Mouse (Mus musculus) liver, postnatal 0 days (tissue): ENCODE results near the gene Wnt3. TPM values are rescaled to one million over a fixed set of nuclear protein-coding genes. Genes with fewer than 3 reads are reported as not detected.
A peak's percentile ranks its signal among the peaks of the same experiment; 100 is the strongest.

ENCODE experiments used
- ATAC-seq: fragments of 200-750 bp; cut with Nextera tagmentation; 2 replicates; pipeline ENCODE4 v1.8.0; 2017; ENCODE audit warnings: mild to moderate bottlenecking, moderate library complexity
- DNase-seq: peaks from one replicate; pipeline ENCODE4 v3.0.0-alpha.2; 2016
- H3K27ac ChIP-seq: fragments of 300-500 bp; sonication (generic); 2 replicates; pipeline ENCODE4 v1.5.1; 2014; ENCODE audit warnings: antibody characterized with exemption, moderate library complexity, mild to moderate bottlenecking, low read depth
- H3K27me3 ChIP-seq: fragments of 300-500 bp; sonication (generic); 2 replicates; pipeline ENCODE4 v1.6.1; 2014; ENCODE audit warnings: low read length, control low read depth, mixed read lengths; ENCODE audit not compliant: insufficient read depth
- H3K36me3 ChIP-seq: fragments of 300-500 bp; sonication (generic); replicated peaks from 2 replicates; pipeline ENCODE4 v1.6.1; 2014; ENCODE audit warnings: mild to moderate bottlenecking, control low read depth, low read length, moderate library complexity, mixed read lengths; ENCODE audit not compliant: insufficient read depth
- H3K4me1 ChIP-seq: fragments of 300-500 bp; sonication (generic); 2 replicates; pipeline ENCODE4 v1.6.1; 2014; ENCODE audit warnings: antibody characterized with exemption, mild to moderate bottlenecking, control low read depth; ENCODE audit not compliant: insufficient read depth
- H3K4me2 ChIP-seq: fragments of 300-500 bp; sonication (generic); 2 replicates; pipeline ENCODE4 v1.6.1; 2014; ENCODE audit warnings: low read depth, mild to moderate bottlenecking, low read length, moderate library complexity, mixed read lengths
- H3K4me3 ChIP-seq: fragments of 300-500 bp; sonication (generic); 2 replicates; pipeline ENCODE4 v1.5.1; 2014; ENCODE audit warnings: low read depth, low read length
- H3K9ac ChIP-seq: fragments of 300-500 bp; sonication (generic); replicated peaks from 2 replicates; pipeline ENCODE4 v1.6.1; 2014; ENCODE audit warnings: mild to moderate bottlenecking, moderate library complexity
- H3K9me3 ChIP-seq: fragments of 300-500 bp; sonication (generic); 2 replicates; pipeline ENCODE4 v1.6.1; 2016; ENCODE audit warnings: mild to moderate bottlenecking, control low read depth, low read length, mixed read lengths
- CTCF ChIP-seq: sonication (generic); IDR thresholded peaks from 2 replicates; pipeline ENCODE4 v1.5.1; 2016; ENCODE audit warnings: antibody characterized with exemption, low read depth
- EP300 ChIP-seq: IDR thresholded peaks from 2 replicates; pipeline ENCODE4 v1.6.1; 2016; ENCODE audit warnings: antibody characterized with exemption, low read depth, mild to moderate bottlenecking
- WGBS: fragments of 180-500 bp; shearing (Covaris S2); extraction: QIAGEN DNeasy Blood & Tissue Kit; methylation state at CpG from one replicate; pipeline ENCODE4 v1.1.7; 2014; ENCODE audit not compliant: insufficient replicate concordance; 5-methylcytosine and 5-hydroxymethylcytosine counted together
- polyA plus RNA-seq: library from polyadenylated mRNA; unstranded; fragments of >200 nt; fragmentation: Nextera tagmentation; extraction: Ambion mirVana; gene quantifications from 2 replicates; pipeline ENCODE4 v1.2.1, GENCODE M21; 2015

Gene Wnt3
- polyA plus RNA-seq, 1 experiment from 2014 or later: not detected

- Histone ChIP-seq H3K4me2 (no peak overlapping the region), H3K9ac (no peak overlapping the region), H3K4me1 (peaks cover 2% of the 10 kb centered on the region; the same call in 1 of the 2 replicates), H3K27ac (no peak overlapping the region), H3K36me3 (no peaks in the 10 kb centered on the region), H3K9me3 (no peaks in the 10 kb centered on the region), H3K4me3 (no peak overlapping the region), H3K27me3 (no peaks in the 10 kb centered on the region)
- TF ChIP-seq EP300 (no peak), CTCF (no peak)
- DNase-seq (no peak), ATAC-seq (no peak)
- WGBS: 78% methylated on average over 2 of the region's 2 CpGs
These were observed 40.0 kb upstream of the Wnt3 start for GRCm38 (mm10) chr11:103733961-103734360.

GRCm38 (mm10) chr11:103734411-103735045, 39.4 kb upstream of the Wnt3 start:
- H3K9me3 ChIP-seq: no peaks in the 10 kb centered on the region
- no peaks in the 10 kb centered on the region for H3K27me3 ChIP-seq
- H3K27ac ChIP-seq: no peak overlapping the region
- H3K36me3 ChIP-seq: no peaks in the 10 kb centered on the region
- no peak for TF ChIP-seq CTCF
- TF ChIP-seq EP300: no peak
- WGBS: 51% methylated on average over 5 of the region's 5 CpGs
- DNase-seq (peak; percentile 43), ATAC-seq (no peak)
- peak overlapping the region; percentile 47; the same call in 1 of the 2 replicates for H3K4me2 ChIP-seq
- H3K4me3 ChIP-seq: no peak overlapping the region
- peaks cover 2% of the 10 kb centered on the region; the same call in 1 of the 2 replicates for H3K4me1 ChIP-seq
- H3K9ac ChIP-seq: no peak overlapping the region

GRCm38 (mm10) chr11:103735046-103735781, 38.7 kb upstream of the Wnt3 start:
- no peak overlapping the region for H3K4me3 ChIP-seq
- ATAC-seq (peak; percentile 74), DNase-seq (peak; percentile 48)
- no peak overlapping the region for H3K9ac ChIP-seq
- TF ChIP-seq EP300 (no peak), CTCF (no peak)
- H3K27me3 ChIP-seq: no peaks in the 10 kb centered on the region
- WGBS: 59% methylated on average over 19 of the region's 19 CpGs
- H3K4me2 ChIP-seq: peak overlapping the region; percentile 47
- H3K36me3 ChIP-seq: no peaks in the 10 kb centered on the region
- no peak overlapping the region for H3K27ac ChIP-seq
- peaks cover 2% of the 10 kb centered on the region; the same call in 1 of the 2 replicates for H3K4me1 ChIP-seq
- no peaks in the 10 kb centered on the region for H3K9me3 ChIP-seq

DNA sequence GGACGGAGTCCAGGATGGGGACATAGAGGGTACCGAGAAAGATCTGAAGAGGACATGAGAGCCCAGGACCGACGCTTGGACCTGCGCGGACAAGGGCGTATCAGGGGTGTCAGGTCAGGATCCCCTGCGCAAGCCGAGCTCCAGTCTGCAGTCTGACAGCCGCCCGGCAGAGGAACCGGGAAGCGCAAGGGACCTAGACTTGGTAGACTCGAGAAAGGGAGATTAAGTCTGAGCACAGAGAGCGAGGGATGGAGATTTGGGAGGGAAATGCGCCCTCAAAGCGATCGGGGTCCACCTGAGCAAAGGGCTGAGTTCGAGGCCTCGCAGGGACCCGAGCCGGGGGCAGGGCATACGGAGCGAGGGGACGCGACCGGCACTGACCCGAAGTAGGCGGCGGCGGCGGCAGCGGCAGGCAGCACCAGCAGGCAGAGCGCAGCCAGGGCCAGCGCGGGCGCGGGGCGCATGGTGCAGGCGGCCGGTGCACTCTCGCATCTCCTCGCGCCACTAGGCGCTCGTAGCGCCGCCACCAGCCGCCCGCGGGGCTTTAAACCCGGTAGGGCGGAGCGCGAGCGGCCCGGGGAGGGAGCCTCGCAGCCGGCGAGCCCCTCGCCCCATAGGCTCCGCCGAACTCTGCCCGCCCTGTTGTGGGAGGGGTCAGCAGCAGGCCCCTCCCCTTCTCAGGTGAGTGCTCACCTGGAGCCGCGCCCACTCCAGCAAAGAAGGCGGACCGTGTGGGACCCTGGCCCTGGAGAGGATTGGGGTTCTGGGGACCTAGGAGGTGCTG, 24.5 kb upstream of the Wnt3 start, which contains the start of gene Wnt9b:
Gene Wnt9b (minus strand): TSS at position 516 of the 784 bp plus-strand sequence.
- peaks cover 59% of the 10 kb centered on the region for H3K27me3 ChIP-seq
- peaks cover 9% of the 10 kb centered on the region; the same call in 1 of the 2 replicates for H3K4me1 ChIP-seq
- peak within 1 kb of the TSS; percentile 21 for H3K9ac ChIP-seq
- H3K36me3 ChIP-seq: no peaks in the 10 kb centered on the region
- H3K9me3 ChIP-seq: no peaks in the 10 kb centered on the region
- TF ChIP-seq CTCF (no peak), EP300 (no peak)
- WGBS: 2% methylated on average over 52 of the region's 68 CpGs
- peak within 1 kb of the TSS; percentile 72 for H3K4me2 ChIP-seq
- H3K27ac ChIP-seq: no peak within 1 kb of the TSS
- peak; percentile 56 for ATAC-seq
- H3K4me3 ChIP-seq: peak within 1 kb of the TSS; percentile 39
- DNase-seq: peak; percentile 44

GRCm38 (mm10) chr11:103750612-103751011, 23.3 kb upstream of the Wnt3 start:
- TF ChIP-seq CTCF (no peak), EP300 (no peak)
- H3K4me2 ChIP-seq: no peak overlapping the region
- DNase-seq: no peak
- no peak overlapping the region for H3K27ac ChIP-seq
- peaks cover 59% of the 10 kb centered on the region for H3K27me3 ChIP-seq
- H3K9ac ChIP-seq: no peak overlapping the region
- peaks cover 9% of the 10 kb centered on the region; the same call in 1 of the 2 replicates for H3K4me1 ChIP-seq
- no peak for ATAC-seq
- no peaks in the 10 kb centered on the region for H3K9me3 ChIP-seq
- no peaks in the 10 kb centered on the region for H3K36me3 ChIP-seq
- H3K4me3 ChIP-seq: no peak overlapping the region
- WGBS: 25% methylated on average over 3 of the region's 3 CpGs
